16 mouse cellular contexts compared by ENCODE assay signal in genomic region chr5:144420001-144420400, GRCm38 (mm10).
DNase-seq lines count a peak whose midpoint lies in the region; ATAC-seq lines count a peak whose summit lies in the region.
"Had no signal": no experiment of that assay in that cellular context is flagged by ENCODE, and none has a peak within 500 bp of the region (broad histone marks: within the 10 kb centered on the region; RNA-seq: fewer than 3 reads in every experiment).

No protein-coding gene starts in this region.

- no peaks in the 10 kb centered on the region for H3K9me3 ChIP-seq in intestine, embryonic 15.5 days
- H3K9me3 ChIP-seq: embryonic facial prominence, embryonic 10.5 days; embryonic facial prominence, embryonic 12.5 days; forebrain, embryonic 13.5 days; forebrain, embryonic 15.5 days had no signal

- no peak overlapping the region for H3K4me3 ChIP-seq in intestine, embryonic 15.5 days (replicated peaks)
- H3K4me3 ChIP-seq: embryonic facial prominence, embryonic 10.5 days; embryonic facial prominence, embryonic 12.5 days; forebrain, embryonic 13.5 days; forebrain, embryonic 15.5 days had no signal

- 62% methylated on average over 8 of the region's 8 CpGs for WGBS in intestine, embryonic 15.5 days

- peak; percentile 56 for DNase-seq in adrenal gland, adult 2 months
- DNase-seq in adrenal gland, postnatal 4 days (ENCODE audit: low spot score in 2 of 2) = no peak
- peak; percentile 25 for DNase-seq in adrenal gland, postnatal 10 days
- DNase-seq in adrenal gland, postnatal 14 days = peak; percentile 58
- no peak for DNase-seq in urinary bladder, postnatal 10 days (ENCODE audit: low spot score)
- DNase-seq: cerebellum, adult 11-12 months; cerebellum, adult 2 months; cerebellum, adult 9-10 months; cerebellum, postnatal 10 days; cerebellum, postnatal 25 days; forebrain, postnatal 0 days had no signal

- ATAC-seq in intestine, embryonic 15.5 days = no peak
- ATAC-seq: forebrain, embryonic 13.5 days; forebrain, embryonic 15.5 days; forebrain, postnatal 0 days had no signal

- no peak overlapping the region for H3K9ac ChIP-seq in intestine, embryonic 15.5 days
- H3K9ac ChIP-seq: embryonic facial prominence, embryonic 12.5 days; forebrain, embryonic 13.5 days; forebrain, embryonic 15.5 days; forebrain, postnatal 0 days had no signal

- no peak overlapping the region for H3K4me2 ChIP-seq in intestine, embryonic 15.5 days (replicated peaks)
- H3K4me2 ChIP-seq: embryonic facial prominence, embryonic 12.5 days; forebrain, embryonic 13.5 days; forebrain, embryonic 15.5 days had no signal

- H3K27me3 ChIP-seq in intestine, embryonic 15.5 days (replicated peaks) = no peaks in the 10 kb centered on the region
- H3K27me3 ChIP-seq: embryonic facial prominence, embryonic 12.5 days; forebrain, embryonic 13.5 days; forebrain, embryonic 15.5 days had no signal

- H3K36me3 ChIP-seq in intestine, embryonic 15.5 days = no peaks in the 10 kb centered on the region
- H3K36me3 ChIP-seq: embryonic facial prominence, embryonic 10.5 days; embryonic facial prominence, embryonic 12.5 days; forebrain, embryonic 15.5 days had no signal

- H3K27ac ChIP-seq in intestine, embryonic 15.5 days = no peak overlapping the region
- H3K27ac ChIP-seq: embryonic facial prominence, embryonic 10.5 days; embryonic facial prominence, embryonic 12.5 days; forebrain, embryonic 13.5 days; forebrain, embryonic 15.5 days had no signal

- H3K4me1 ChIP-seq in intestine, embryonic 15.5 days (replicated peaks) = no peaks in the 10 kb centered on the region
- H3K4me1 ChIP-seq: embryonic facial prominence, embryonic 10.5 days; embryonic facial prominence, embryonic 12.5 days; forebrain, embryonic 13.5 days; forebrain, embryonic 15.5 days had no signal

Comparison
In these comparisons a context has a peak if more than half of its experiments do, and no peak if none do; other contexts are left out.
1. DNase-seq: peak in adrenal gland, adult 2 months (single experiment), adrenal gland, postnatal 10 days (single experiment) and adrenal gland, postnatal 14 days (single experiment); none in adrenal gland, postnatal 4 days (0 of 2) and urinary bladder, postnatal 10 days (single experiment).